Mouse (Mus musculus) forebrain, embryonic 10.5 days (tissue): ENCODE measurements around the gene Atf6. TPM values are rescaled to one million over a fixed set of nuclear protein-coding genes. Genes with fewer than 3 reads are reported as not detected.

Experiments used
- DNase-seq: peaks from one replicate; pipeline ENCODE4 v3.0.0-alpha.2; 2017; ENCODE audit warnings: low spot score; ENCODE audit errors: extremely low spot score
- H3K27ac ChIP-seq: fragments of 300-500 bp; sonication (generic); 2 replicates; pipeline ENCODE4 v1.5.1; 2016; ENCODE audit warnings: mild to moderate bottlenecking
- H3K27me3 ChIP-seq: fragments of 300-500 bp; sonication (generic); 2 replicates; pipeline ENCODE4 v1.6.1; 2016; ENCODE audit warnings: mild to moderate bottlenecking; ENCODE audit not compliant: poor library complexity, severe bottlenecking
- H3K36me3 ChIP-seq: fragments of 300-500 bp; sonication (generic); replicated peaks from 2 replicates; pipeline ENCODE4 v1.6.1; 2016; ENCODE audit warnings: mild to moderate bottlenecking, moderate library complexity
- H3K4me1 ChIP-seq: fragments of 300-500 bp; sonication (generic); 2 replicates; pipeline ENCODE4 v1.6.1; 2016
- H3K4me3 ChIP-seq: fragments of 300-500 bp; sonication (generic); 2 replicates; pipeline ENCODE4 v1.5.1; 2016; ENCODE audit warnings: mild to moderate bottlenecking, moderate library complexity
- H3K9me3 ChIP-seq: fragments of 300-500 bp; sonication (generic); 2 replicates; pipeline ENCODE4 v1.6.1; 2016; ENCODE audit warnings: mild to moderate bottlenecking, moderate library complexity
- WGBS: fragments of 180-500 bp; shearing (Covaris S2); methylation state at CpG from one replicate; pipeline ENCODE4 v1.1.7; 2016; 5-methylcytosine and 5-hydroxymethylcytosine counted together
- polyA plus RNA-seq: library from polyadenylated mRNA; unstranded; fragments of >200 nt; fragmentation: Nextera tagmentation; extraction: Ambion mirVana; gene quantifications from 2 replicates; pipeline ENCODE4 v1.2.1, GENCODE M21; 2016

Atf6 gene
- polyA plus RNA-seq, 1 experiment from 2014 or later, result 8.4 TPM

- peaks cover 45% of the 10 kb centered on the region for H3K36me3 ChIP-seq
- no peaks in the 10 kb centered on the region for H3K27me3 ChIP-seq
- H3K4me3 ChIP-seq, result no peak overlapping the region
- whole genome bisulfite sequencing, result 88% methylated on average over 6 of the region's 6 CpGs
- DNase-seq, result no peak
- H3K27ac ChIP-seq, result no peak overlapping the region
- H3K9me3 ChIP-seq, result no peaks in the 10 kb centered on the region
- peaks cover 8% of the 10 kb centered on the region for H3K4me1 ChIP-seq
These were observed 3.8 kb upstream of the Atf6 start for GRCm38 (mm10) chr1:170871402-170871801.

GRCm38 (mm10) chr1:170868905-170869283 lies 1.3 kb upstream of the Atf6 start:
- Histone ChIP-seq H3K4me1 (peaks cover 11% of the 10 kb centered on the region), H3K4me3 (peak overlapping the region; percentile 78), H3K9me3 (no peaks in the 10 kb centered on the region), H3K27ac (peak overlapping the region; percentile 84), H3K36me3 (peaks cover 24% of the 10 kb centered on the region), H3K27me3 (no peaks in the 10 kb centered on the region)
- DNase-seq, result no peak
- WGBS, result 22% methylated on average over 14 of the region's 14 CpGs

GRCm38 (mm10) chr1:170868107-170868904 lies 735 bp upstream of the Atf6 start:
- DNase-seq, result peak; percentile 79
- H3K4me1 ChIP-seq, result peaks cover 11% of the 10 kb centered on the region
- 1% methylated on average over 33 of the region's 33 CpGs for WGBS
- H3K36me3 ChIP-seq, result peaks cover 19% of the 10 kb centered on the region
- H3K9me3 ChIP-seq, result no peaks in the 10 kb centered on the region
- H3K27me3 ChIP-seq, result no peaks in the 10 kb centered on the region
- peak overlapping the region; percentile 78 for H3K4me3 ChIP-seq
- H3K27ac ChIP-seq, result peak overlapping the region; percentile 84

- peaks cover 11% of the 10 kb centered on the region for H3K4me1 ChIP-seq
- peaks cover 11% of the 10 kb centered on the region for H3K36me3 ChIP-seq
- H3K27me3 ChIP-seq, result no peaks in the 10 kb centered on the region
- H3K27ac ChIP-seq, result peak overlapping the region; percentile 84
- peak overlapping the region; percentile 78 for H3K4me3 ChIP-seq
- no peaks in the 10 kb centered on the region for H3K9me3 ChIP-seq
- DNase-seq, result no peak
- WGBS, result 3% methylated on average over 30 of the region's 30 CpGs
These were observed 430 bp downstream of the Atf6 start for GRCm38 (mm10) chr1:170866992-170867690.

- 94% methylated on average over 5 of the region's 5 CpGs for WGBS
- H3K36me3 ChIP-seq, result no peaks in the 10 kb centered on the region
These were observed 2.2 kb downstream of the Atf6 start for GRCm38 (mm10) chr1:170865406-170865805.

GRCm38 (mm10) chr1:170864754-170865153 lies 2.8 kb downstream of the Atf6 start:
- DNase-seq, result no peak
- Histone ChIP-seq H3K9me3 (no peaks in the 10 kb centered on the region), H3K4me3 (no peak overlapping the region), H3K27me3 (no peaks in the 10 kb centered on the region), H3K36me3 (no peaks in the 10 kb centered on the region), H3K27ac (no peak overlapping the region), H3K4me1 (peaks cover 11% of the 10 kb centered on the region)
- 91% methylated on average over 3 of the region's 3 CpGs for WGBS

More at GRCm38 (mm10) chr1:170865406-170865805, 2.2 kb downstream of the Atf6 start:
- H3K27me3 ChIP-seq, result no peaks in the 10 kb centered on the region
- H3K4me1 ChIP-seq, result peaks cover 11% of the 10 kb centered on the region
- H3K9me3 ChIP-seq, result no peaks in the 10 kb centered on the region
- no peak for DNase-seq
- H3K4me3 ChIP-seq, result no peak overlapping the region
- no peak overlapping the region for H3K27ac ChIP-seq

- Histone ChIP-seq H3K4me1 (peaks cover 11% of the 10 kb centered on the region), H3K4me3 (no peak overlapping the region), H3K9me3 (no peaks in the 10 kb centered on the region), H3K27ac (no peak overlapping the region), H3K36me3 (no peaks in the 10 kb centered on the region), H3K27me3 (no peaks in the 10 kb centered on the region)
- DNase-seq, result no peak
These were observed 3.3 kb downstream of the Atf6 start for GRCm38 (mm10) chr1:170864234-170864633.

- no peak for DNase-seq
- Histone ChIP-seq H3K4me3 (no peak overlapping the region), H3K9me3 (no peaks in the 10 kb centered on the region), H3K27ac (no peak overlapping the region), H3K4me1 (peaks cover 11% of the 10 kb centered on the region), H3K36me3 (no peaks in the 10 kb centered on the region), H3K27me3 (no peaks in the 10 kb centered on the region)
- WGBS, result 83% methylated on average over 4 of the region's 4 CpGs
These were observed 4.5 kb downstream of the Atf6 start for GRCm38 (mm10) chr1:170863033-170863432.

GRCm38 (mm10) chr1:170862435-170862717 lies 5.2 kb downstream of the Atf6 start:
- Histone ChIP-seq H3K36me3 (no peaks in the 10 kb centered on the region), H3K27me3 (no peaks in the 10 kb centered on the region), H3K4me1 (peaks cover 11% of the 10 kb centered on the region), H3K27ac (no peak overlapping the region), H3K9me3 (no peaks in the 10 kb centered on the region), H3K4me3 (no peak overlapping the region)
- 83% methylated on average over 3 of the region's 3 CpGs for WGBS
- no peak for DNase-seq

GRCm38 (mm10) chr1:170861671-170862434 lies 5.7 kb downstream of the Atf6 start:
- Histone ChIP-seq H3K4me3 (no peak overlapping the region), H3K27me3 (no peaks in the 10 kb centered on the region), H3K9me3 (no peaks in the 10 kb centered on the region), H3K27ac (no peak overlapping the region), H3K36me3 (no peaks in the 10 kb centered on the region), H3K4me1 (peaks cover 7% of the 10 kb centered on the region)
- WGBS, result 89% methylated on average over 13 of the region's 13 CpGs
- DNase-seq, result no peak

GRCm38 (mm10) chr1:170858872-170859271 lies 8.7 kb downstream of the Atf6 start:
- Histone ChIP-seq H3K9me3 (no peaks in the 10 kb centered on the region), H3K4me3 (no peak overlapping the region), H3K36me3 (no peaks in the 10 kb centered on the region), H3K4me1 (no peaks in the 10 kb centered on the region), H3K27me3 (no peaks in the 10 kb centered on the region), H3K27ac (no peak overlapping the region)
- DNase-seq, result no peak
- WGBS, result 77% methylated on average over 2 of the region's 2 CpGs

GRCm38 (mm10) chr1:170857369-170857768 lies 10.2 kb downstream of the Atf6 start:
- no peak overlapping the region for H3K4me3 ChIP-seq
- no peaks in the 10 kb centered on the region for H3K4me1 ChIP-seq
- H3K27me3 ChIP-seq, result no peaks in the 10 kb centered on the region
- WGBS, result 87% methylated on average over 2 of the region's 2 CpGs
- H3K36me3 ChIP-seq, result no peaks in the 10 kb centered on the region
- no peak overlapping the region for H3K27ac ChIP-seq
- no peaks in the 10 kb centered on the region for H3K9me3 ChIP-seq
- DNase-seq, result no peak
